Mouse (Mus musculus) left cerebral cortex, postnatal 10 days (tissue): ENCODE data around the gene Tmub2. TPM values are rescaled to one million over a fixed set of nuclear protein-coding genes. Genes with fewer than 3 reads are reported as not detected.

Source experiments
- total RNA-seq, 2 experiments: library from RNA; stranded (reverse); gene quantifications; 2 replicates each; pipeline ENCODE4 v1.2.3; 2021

The Tmub2 gene
- total RNA-seq, 2 experiments from 2014 or later = 61.2 to 64.4 TPM

Other genes with a start within 250 kb of the Tmub2 start
- gene Cd300lg, start 243.4 kb upstream of the Tmub2 start, total RNA-seq = not detected
- gene Mpp2, start 196.4 kb upstream of the Tmub2 start, total RNA-seq = 100 to 1,000 TPM; 103 to 107 TPM
- not detected for gene Ppy, start 183.6 kb upstream of the Tmub2 start, total RNA-seq
- not detected for gene Pyy, start 177.1 kb upstream of the Tmub2 start, total RNA-seq
- gene Nags, start 139.4 kb upstream of the Tmub2 start, total RNA-seq = under 1 TPM in 1 of 2 experiments, not detected in 1; 0.20 TPM
- gene Tmem101, start 128.5 kb upstream of the Tmub2 start, total RNA-seq = 10 to 100 TPM; 24.3 to 24.4 TPM
- gene Lsm12, start 99.6 kb upstream of the Tmub2 start, total RNA-seq = 10 to 100 TPM; 67.6 to 72.3 TPM
- 10 to 100 TPM; 43.8 to 45.0 TPM for gene G6pc3, start 95.3 kb upstream of the Tmub2 start, total RNA-seq
- 100 to 1,000 TPM; 190 TPM for gene Hdac5, start 54.8 kb upstream of the Tmub2 start, total RNA-seq
- gene BC030867, start 36.0 kb upstream of the Tmub2 start, total RNA-seq = under 1 TPM; 0.83 to 0.99 TPM
- under 1 TPM; 0.49 to 0.71 TPM for gene Asb16, start 16.2 kb upstream of the Tmub2 start, total RNA-seq
- 100 to 1,000 TPM; 187 TPM for gene Atxn7l3, start 11.7 kb downstream of the Tmub2 start, total RNA-seq
- gene Ubtf, start 34.8 kb downstream of the Tmub2 start, total RNA-seq = 100 to 1,000 TPM in 1 of 2 experiments, 10 to 100 TPM in 1; 97.0 to 100 TPM
- 1 to 10 TPM in 1 of 2 experiments, under 1 TPM in 1; 0.47 to 1.2 TPM for gene Slc4a1, start 81.3 kb downstream of the Tmub2 start, total RNA-seq
- 100 to 1,000 TPM; 329 to 332 TPM for gene Rundc3a, start 108.5 kb downstream of the Tmub2 start, total RNA-seq
- gene Slc25a39, start 123.0 kb downstream of the Tmub2 start, total RNA-seq = 10 to 100 TPM; 64.8 to 66.7 TPM
- 10 to 100 TPM; 79.2 to 79.4 TPM for gene Grn, start 145.4 kb downstream of the Tmub2 start, total RNA-seq
- gene Fam171a2, start 162.8 kb downstream of the Tmub2 start, total RNA-seq = 100 to 1,000 TPM; 125 to 135 TPM
- gene Itga2b, start 185.2 kb downstream of the Tmub2 start, total RNA-seq = 1 to 10 TPM; 3.2 to 3.3 TPM